Mouse (Mus musculus): ENCODE results near the gene Ahdc1. TPM values are rescaled to one million over a fixed set of nuclear protein-coding genes. Genes with fewer than 3 reads are reported as not detected.
"Not testable (repeated sequence)": the region's sequence is repeated elsewhere in the genome, so short reads cannot be mapped to it uniquely, and the experiment has no call there.

The Ahdc1 gene
- polyA plus RNA-seq, 1 experiment from 2014 or later = 2.4 TPM

DNA sequence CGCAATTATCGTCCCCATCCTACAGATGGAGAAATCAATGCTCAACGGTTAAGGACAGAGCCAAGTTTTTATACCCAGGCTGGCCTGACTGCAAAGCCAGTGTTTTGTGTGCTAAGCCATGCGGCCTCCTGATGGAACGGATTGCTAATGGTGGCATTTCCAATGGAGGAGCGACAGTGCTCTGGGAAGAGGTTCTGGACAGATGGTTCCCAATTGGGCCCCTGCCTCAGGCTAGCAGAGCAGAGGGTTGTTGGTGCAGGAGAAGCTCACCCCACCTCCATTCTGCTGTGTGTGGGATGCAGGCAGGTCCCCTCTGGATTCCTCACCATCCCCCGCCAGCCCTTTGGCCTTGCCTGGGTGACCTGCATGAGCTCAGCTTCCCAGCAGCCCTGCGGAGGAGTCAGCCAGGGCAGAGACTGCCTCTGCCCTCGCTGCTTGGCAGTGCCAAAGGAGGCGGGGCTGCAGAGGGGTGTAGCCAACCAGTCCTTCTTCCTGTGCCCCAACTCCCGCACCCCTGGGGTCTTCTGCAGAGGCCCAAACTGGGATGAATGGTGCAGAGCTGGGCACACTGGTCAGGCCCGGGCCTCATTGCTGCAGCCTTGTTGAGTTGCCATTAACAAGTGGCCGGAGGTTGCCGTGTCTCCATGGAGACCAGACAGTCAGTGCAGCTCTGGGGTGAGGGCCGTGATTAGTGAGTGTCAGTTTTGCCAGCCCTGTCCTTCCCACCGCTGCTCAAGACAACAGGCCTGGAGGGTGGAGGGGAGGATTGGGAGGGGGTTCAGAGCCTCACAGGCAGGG is 84.1 kb downstream of the Ahdc1 start:
- Histone ChIP-seq H3K4me1 (replicated peaks; ENCODE audit: control insufficient read depth, insufficient read depth, low read length) (peaks cover 24% of the 10 kb centered on the region; the same call in 1 of the 2 replicates), H3K27me3 (replicated peaks; ENCODE audit: control insufficient read depth, insufficient read depth, low read length) (no peaks in the 10 kb centered on the region), H3K9ac (ENCODE audit: low read depth, low read length) (no peak overlapping the region), H3K9me3 (ENCODE audit: control insufficient read depth) (no peaks in the 10 kb centered on the region), H3K4me2 (replicated peaks; ENCODE audit: low read depth) (peak overlapping the region; percentile 46), H3K27ac (ENCODE audit: low read depth, low read length) (peak overlapping the region; percentile 77), H3K36me3 (ENCODE audit: control insufficient read depth, insufficient read depth) (no peaks in the 10 kb centered on the region), H3K4me3 (ENCODE audit: low read depth, low read length) (no peak overlapping the region)
- no peak for TF ChIP-seq CTCF (IDR thresholded peaks at IDR 0.05; ENCODE audit: low read depth)
- peak; percentile 64 for ATAC-seq
- WGBS = 45% methylated on average over 16 of the region's 16 CpGs

DNA sequence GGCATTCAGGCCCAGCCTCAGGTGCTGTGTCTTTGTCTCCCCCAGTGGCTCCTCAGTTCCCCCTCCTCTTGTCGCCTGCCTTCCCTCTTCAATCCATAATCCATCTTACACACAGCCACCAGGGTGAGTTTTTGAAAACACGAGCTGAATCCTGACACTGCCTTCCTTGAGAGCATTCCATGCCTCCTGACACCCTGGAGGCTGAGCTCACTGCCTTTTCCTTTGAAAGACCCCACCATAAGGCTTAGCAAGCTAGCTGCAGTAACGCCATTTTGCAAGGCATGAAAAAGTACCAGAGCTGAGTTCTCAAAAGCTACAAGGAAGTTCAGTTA is 84.6 kb downstream of the Ahdc1 start:
- peaks cover 21% of the 10 kb centered on the region; the same call in 1 of the 2 replicates for H3K4me1 ChIP-seq (replicated peaks; ENCODE audit: control insufficient read depth, insufficient read depth, low read length)
- H3K9ac ChIP-seq (ENCODE audit: low read depth, low read length); H3K27me3 ChIP-seq (replicated peaks; ENCODE audit: control insufficient read depth, insufficient read depth, low read length); H3K4me3 ChIP-seq (ENCODE audit: low read depth, low read length); ATAC-seq; H3K9me3 ChIP-seq (ENCODE audit: control insufficient read depth); H3K36me3 ChIP-seq (ENCODE audit: control insufficient read depth, insufficient read depth): not testable (repeated sequence)
- peak; percentile 25; the same call in 1 of the 2 replicates for TF ChIP-seq CTCF (IDR thresholded peaks at IDR 0.05; ENCODE audit: low read depth)
- H3K27ac ChIP-seq (ENCODE audit: low read depth, low read length) = peak overlapping the region; percentile 77
- H3K4me2 ChIP-seq (replicated peaks; ENCODE audit: low read depth) = 0 out of 2 replicates have a peak overlapping the region, but pooled peaks have one; percentile 46
- WGBS = 17% methylated on average over 3 of the region's 3 CpGs

DNA sequence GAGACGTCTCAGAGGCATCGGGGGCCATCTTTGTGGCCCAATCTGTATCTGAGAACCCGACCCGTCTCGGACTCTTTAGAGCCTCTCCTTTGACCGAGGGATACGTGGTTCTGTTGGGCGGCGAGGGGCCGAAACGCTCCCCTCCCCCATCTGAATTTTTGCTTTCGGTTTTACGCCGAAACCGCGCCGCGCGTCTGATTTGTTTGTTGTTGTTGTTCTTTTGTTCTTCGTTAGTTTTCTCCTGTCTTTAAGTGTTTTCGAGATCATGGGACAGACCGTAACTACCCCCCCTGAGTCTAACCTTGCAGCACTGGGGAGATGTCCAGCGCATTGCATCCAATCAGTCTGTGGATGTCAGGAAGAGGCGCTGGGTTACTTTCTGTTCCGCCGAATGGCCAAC is 85.6 kb downstream of the Ahdc1 start:
- H3K9ac ChIP-seq (ENCODE audit: low read depth, low read length); ATAC-seq; H3K4me2 ChIP-seq (replicated peaks; ENCODE audit: low read depth); H3K36me3 ChIP-seq (ENCODE audit: control insufficient read depth, insufficient read depth); H3K27me3 ChIP-seq (replicated peaks; ENCODE audit: control insufficient read depth, insufficient read depth, low read length); H3K27ac ChIP-seq (ENCODE audit: low read depth, low read length); H3K9me3 ChIP-seq (ENCODE audit: control insufficient read depth): not testable (repeated sequence)
- 0% methylated on average over 11 of the region's 26 CpGs for WGBS
- H3K4me3 ChIP-seq (ENCODE audit: low read depth, low read length) = peak overlapping the region; percentile 30
- H3K4me1 ChIP-seq (replicated peaks; ENCODE audit: control insufficient read depth, insufficient read depth, low read length) = peaks cover 18% of the 10 kb centered on the region; the same call in 1 of the 2 replicates

DNA sequence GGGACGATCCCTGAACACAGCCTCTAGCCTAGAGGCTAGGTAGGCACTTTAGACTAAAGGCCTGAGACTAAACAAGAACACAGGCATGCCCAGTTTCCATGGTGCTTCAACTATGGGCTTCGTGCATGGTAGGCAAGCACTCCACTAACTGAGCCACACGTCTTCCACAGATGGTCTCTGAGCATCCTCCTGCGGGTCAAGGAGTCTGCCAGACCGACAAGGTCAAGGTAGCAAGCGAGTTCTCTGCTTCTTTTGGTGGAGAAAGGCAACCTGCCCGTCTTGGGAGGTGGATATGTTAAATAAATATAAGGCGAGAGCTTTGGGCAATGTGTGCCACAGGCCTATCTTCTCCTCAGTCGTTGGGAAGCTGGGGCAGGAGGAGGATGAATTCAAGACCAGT is 90.7 kb downstream of the Ahdc1 start:
- WGBS = 60% methylated on average over 9 of the region's 9 CpGs
- no peaks in the 10 kb centered on the region for H3K9me3 ChIP-seq (ENCODE audit: control insufficient read depth)
- H3K36me3 ChIP-seq (ENCODE audit: control insufficient read depth, insufficient read depth) = peaks cover 5% of the 10 kb centered on the region; the same call in 1 of the 2 replicates
- H3K27ac ChIP-seq (ENCODE audit: low read depth, low read length) = peak overlapping the region; percentile 57
- H3K4me1 ChIP-seq (replicated peaks; ENCODE audit: control insufficient read depth, insufficient read depth, low read length) = no peaks in the 10 kb centered on the region; the same call in 1 of the 2 replicates
- ATAC-seq = peak; percentile 19; the same call in 1 of the 2 replicates
- peak overlapping the region; percentile 33; the same call in 1 of the 2 replicates for H3K4me2 ChIP-seq (replicated peaks; ENCODE audit: low read depth)
- no peak overlapping the region for H3K9ac ChIP-seq (ENCODE audit: low read depth, low read length)
- H3K4me3 ChIP-seq (ENCODE audit: low read depth, low read length) = no peak overlapping the region
- H3K27me3 ChIP-seq (replicated peaks; ENCODE audit: control insufficient read depth, insufficient read depth, low read length) = no peaks in the 10 kb centered on the region
- TF ChIP-seq CTCF (IDR thresholded peaks at IDR 0.05; ENCODE audit: low read depth) = no peak

DNA sequence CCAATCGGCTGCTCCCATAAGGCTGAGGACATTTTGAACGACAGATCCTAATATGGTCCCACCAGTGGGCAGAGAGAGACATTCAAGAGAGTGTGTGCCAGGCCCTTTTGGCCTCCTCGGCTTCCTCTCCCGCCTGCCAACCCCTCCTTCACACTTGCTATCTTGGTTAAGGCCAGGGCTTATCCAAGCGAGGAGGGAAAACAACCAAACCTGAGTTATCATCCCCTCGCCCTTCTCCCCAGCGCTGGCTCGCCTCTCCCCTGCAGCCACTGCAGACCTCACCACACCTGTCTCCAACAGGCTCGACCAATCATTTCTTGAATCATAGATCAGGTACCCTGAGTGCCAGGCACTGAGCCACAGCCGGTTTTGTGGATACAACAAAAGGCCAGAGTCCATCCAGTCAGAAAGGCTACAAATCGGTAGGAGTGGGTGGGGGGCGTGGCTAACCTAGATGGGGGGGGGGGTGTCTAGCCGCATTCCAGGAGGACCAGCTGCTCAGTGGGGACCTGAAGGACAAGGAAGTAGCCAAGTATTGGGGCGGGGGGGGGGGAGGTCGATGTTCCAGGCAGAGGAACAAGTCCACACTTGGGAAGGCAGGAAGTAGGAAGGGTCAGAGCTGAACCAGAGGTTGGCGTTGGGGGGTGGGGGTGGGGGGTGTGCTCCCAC is 92.6 kb downstream of the Ahdc1 start:
- no peak overlapping the region for H3K9ac ChIP-seq (ENCODE audit: low read depth, low read length)
- peak overlapping the region; percentile 30 for H3K4me2 ChIP-seq (replicated peaks; ENCODE audit: low read depth)
- peaks cover 5% of the 10 kb centered on the region; the same call in 1 of the 2 replicates for H3K36me3 ChIP-seq (ENCODE audit: control insufficient read depth, insufficient read depth)
- peaks cover 5% of the 10 kb centered on the region; the same call in 1 of the 2 replicates for H3K4me1 ChIP-seq (replicated peaks; ENCODE audit: control insufficient read depth, insufficient read depth, low read length)
- no peaks in the 10 kb centered on the region for H3K9me3 ChIP-seq (ENCODE audit: control insufficient read depth)
- H3K27me3 ChIP-seq (replicated peaks; ENCODE audit: control insufficient read depth, insufficient read depth, low read length) = no peaks in the 10 kb centered on the region
- H3K4me3 ChIP-seq (ENCODE audit: low read depth, low read length) = no peak overlapping the region
- peak; percentile 80 for ATAC-seq
- H3K27ac ChIP-seq (ENCODE audit: low read depth, low read length) = peak overlapping the region; percentile 68
- WGBS = 13% methylated on average over 16 of the region's 16 CpGs
- TF ChIP-seq CTCF (IDR thresholded peaks at IDR 0.05; ENCODE audit: low read depth) = no peak

DNA sequence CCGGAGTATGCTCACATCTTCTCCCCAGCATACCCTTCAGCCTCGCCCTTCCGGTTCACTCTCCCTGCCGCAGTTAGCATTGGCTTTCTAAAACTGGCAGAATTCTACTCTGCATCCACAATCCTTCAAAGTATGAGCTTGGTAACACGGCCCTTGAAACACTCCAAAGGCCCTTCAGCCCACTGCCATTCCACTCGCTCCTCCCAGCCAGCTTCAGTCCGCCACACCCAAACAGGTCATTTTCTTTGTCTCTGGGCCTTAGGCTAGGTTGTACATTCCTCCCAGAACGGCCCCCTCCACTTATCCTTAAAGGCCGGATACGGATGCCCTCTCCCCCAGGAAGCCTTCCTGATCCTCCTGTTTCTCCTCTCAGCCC is 93.1 kb downstream of the Ahdc1 start:
- no peak overlapping the region for H3K4me3 ChIP-seq (ENCODE audit: low read depth, low read length)
- WGBS = 23% methylated on average over 10 of the region's 10 CpGs
- no peak for TF ChIP-seq CTCF (IDR thresholded peaks at IDR 0.05; ENCODE audit: low read depth)
- peaks cover 5% of the 10 kb centered on the region; the same call in 1 of the 2 replicates for H3K36me3 ChIP-seq (ENCODE audit: control insufficient read depth, insufficient read depth)
- peak overlapping the region; percentile 68 for H3K27ac ChIP-seq (ENCODE audit: low read depth, low read length)
- ATAC-seq = no peak; the same call in 1 of the 2 replicates
- no peak overlapping the region for H3K9ac ChIP-seq (ENCODE audit: low read depth, low read length)
- H3K4me1 ChIP-seq (replicated peaks; ENCODE audit: control insufficient read depth, insufficient read depth, low read length) = peaks cover 5% of the 10 kb centered on the region; the same call in 1 of the 2 replicates
- H3K4me2 ChIP-seq (replicated peaks; ENCODE audit: low read depth) = peak overlapping the region; percentile 30; the same call in 1 of the 2 replicates
- H3K27me3 ChIP-seq (replicated peaks; ENCODE audit: control insufficient read depth, insufficient read depth, low read length) = no peaks in the 10 kb centered on the region
- H3K9me3 ChIP-seq (ENCODE audit: control insufficient read depth) = no peaks in the 10 kb centered on the region

Measured in intestine, postnatal 0 days (tissue).